Mouse (Mus musculus) CH12.LX (cell line): Measurements from ENCODE around the gene Tunar. TPM values are rescaled to one million over a fixed set of nuclear protein-coding genes. Genes with fewer than 3 reads are reported as not detected.

ENCODE experiments used
- DNase-seq: peaks from one replicate; pipeline ENCODE4 v3.0.0-alpha.2; 2013; ENCODE audit errors: extremely low read depth
- H3K27ac ChIP-seq: 2 replicates; pipeline ENCODE4 v1.5.1; 2012; ENCODE audit warnings: low read depth, mild to moderate bottlenecking, control low read depth, moderate library complexity; ENCODE audit not compliant: insufficient read depth
- H3K27me3 ChIP-seq: replicated peaks from 2 replicates; pipeline ENCODE3; 2012; ENCODE audit warnings: inconsistent platforms
- H3K36me3 ChIP-seq, 2 experiments: replicated peaks in 1 of 2; 2 replicates each; pipeline versions ENCODE3 to v1.6.1; 2012; ENCODE audit warnings: inconsistent platforms in 1 of 2, low read length in 1 of 2, mild to moderate bottlenecking in 1 of 2, mixed read lengths in 1 of 2, moderate library complexity in 1 of 2; ENCODE audit not compliant: control insufficient read depth in 1 of 2, insufficient read depth in 1 of 2
- H3K4me1 ChIP-seq, 2 experiments: 2 replicates each; pipeline ENCODE4 v1.6.1; 2012; ENCODE audit warnings: inconsistent platforms in 1 of 2, moderate library complexity in 1 of 2; ENCODE audit not compliant: insufficient read depth in 2 of 2, control insufficient read depth in 1 of 2
- H3K4me2 ChIP-seq: 2 replicates; pipeline ENCODE4 v1.6.1; 2012; ENCODE audit warnings: low read depth, mild to moderate bottlenecking, control low read depth; ENCODE audit not compliant: poor library complexity, insufficient read depth, severe bottlenecking
- H3K4me3 ChIP-seq, 3 experiments: fragments of 150-350 bp in 1 of 3; sonication (generic) in 1 of 3; replicated peaks in 1 of 3; 2 replicates each; pipeline versions ENCODE3 to v1.5.1; 2011 to 2012; ENCODE audit warnings: low read depth in 2 of 3, low read length in 2 of 3, mild to moderate bottlenecking in 2 of 3, moderate library complexity in 2 of 3, control low read depth in 1 of 3, improper control_type of control experiment in 1 of 3, inconsistent platforms in 1 of 3, mixed read lengths in 1 of 3; ENCODE audit not compliant: poor library complexity in 1 of 3
- H3K79me2 ChIP-seq: replicated peaks from 2 replicates; pipeline ENCODE4 v1.6.1; 2012; ENCODE audit warnings: mild to moderate bottlenecking, moderate library complexity; ENCODE audit not compliant: control insufficient read depth, poor library complexity, insufficient read depth, severe bottlenecking; ENCODE audit errors: extremely low read depth
- H3K9ac ChIP-seq: 2 replicates; pipeline ENCODE4 v1.6.1; 2012; ENCODE audit warnings: low read depth, mild to moderate bottlenecking, control low read depth, moderate library complexity; ENCODE audit not compliant: insufficient read depth
- H3K9me3 ChIP-seq: replicated peaks from 2 replicates; pipeline ENCODE3; 2012; ENCODE audit warnings: low read length, inconsistent platforms, mixed read lengths
- BHLHE40 ChIP-seq: IDR thresholded peaks from 2 replicates; pipeline ENCODE4 v1.6.1; 2011; ENCODE audit warnings: mild to moderate bottlenecking, low read depth, low read length, improper control_type of control experiment
- CHD1 ChIP-seq: IDR thresholded peaks from 2 replicates; pipeline ENCODE4 v1.6.1; 2012; ENCODE audit warnings: low read depth, low read length, improper control_type of control experiment, inconsistent platforms
- CHD2 ChIP-seq: IDR thresholded peaks from 2 replicates; pipeline ENCODE4 v1.6.1; 2011; ENCODE audit warnings: low read length, improper control_type of control experiment
- CTCF ChIP-seq, 2 experiments: IDR thresholded peaks in 1 of 2; conservative IDR thresholded peaks in 1 of 2; 2 replicates each; pipeline ENCODE4 v1.5.1; 2011 to 2012; ENCODE audit warnings: low read depth in 2 of 2, low read length in 2 of 2, improper control_type of control experiment in 1 of 2, inconsistent platforms in 1 of 2, mild to moderate bottlenecking in 1 of 2, moderate library complexity in 1 of 2
- E2F4 ChIP-seq: IDR thresholded peaks from 2 replicates; pipeline ENCODE4 v1.6.1; 2011; ENCODE audit warnings: low read depth, low read length, improper control_type of control experiment; ENCODE audit not compliant: insufficient replicate concordance
- ELF1 ChIP-seq: IDR thresholded peaks from 2 replicates; pipeline ENCODE4 v1.6.1; 2014; ENCODE audit warnings: low read depth, mild to moderate bottlenecking, inconsistent platforms, low read length, improper control_type of control experiment
- EP300 ChIP-seq: IDR thresholded peaks from 2 replicates; pipeline ENCODE4 v1.6.1; 2011; ENCODE audit warnings: low read length, improper control_type of control experiment
- GABPA ChIP-seq: IDR thresholded peaks from 2 replicates; pipeline ENCODE4 v1.6.1; 2012; ENCODE audit warnings: low read depth, low read length, improper control_type of control experiment, inconsistent platforms; ENCODE audit not compliant: insufficient replicate concordance
- HCFC1 ChIP-seq: IDR thresholded peaks from 2 replicates; pipeline ENCODE4 v1.6.1; 2012; ENCODE audit warnings: low read depth, mild to moderate bottlenecking, inconsistent platforms, low read length, improper control_type of control experiment
- IRF4 ChIP-seq: IDR thresholded peaks from 2 replicates; pipeline ENCODE4 v1.6.1; 2014; ENCODE audit warnings: low read depth, mild to moderate bottlenecking, inconsistent platforms, low read length, improper control_type of control experiment
- JUND ChIP-seq: conservative IDR thresholded peaks from 2 replicates; pipeline ENCODE4 v1.6.1; 2011; ENCODE audit warnings: low read depth, low read length, improper control_type of control experiment
- MAX ChIP-seq: IDR thresholded peaks from 2 replicates; pipeline ENCODE4 v1.6.1; 2011; ENCODE audit warnings: low read length, improper control_type of control experiment
- MAZ ChIP-seq: IDR thresholded peaks from 2 replicates; pipeline ENCODE4 v1.6.1; 2012; ENCODE audit warnings: low read depth, mild to moderate bottlenecking, inconsistent platforms, low read length, improper control_type of control experiment, moderate library complexity
- MXI1 ChIP-seq: IDR thresholded peaks from 2 replicates; pipeline ENCODE4 v1.6.1; 2011; ENCODE audit warnings: mild to moderate bottlenecking, low read depth, low read length, improper control_type of control experiment
- MYC ChIP-seq: IDR thresholded peaks from 2 replicates; pipeline ENCODE4 v1.6.1; 2011; ENCODE audit warnings: low read depth, mild to moderate bottlenecking, improper control_type of control experiment, low read length
- POLR2AphosphoS2 ChIP-seq: IDR thresholded peaks from 2 replicates; pipeline ENCODE4 v1.6.1; 2011; ENCODE audit warnings: low read depth, low read length, improper control_type of control experiment
- RAD21 ChIP-seq: IDR thresholded peaks from 2 replicates; pipeline ENCODE4 v1.6.1; 2011; ENCODE audit warnings: low read depth, mild to moderate bottlenecking, low read length, improper control_type of control experiment, moderate library complexity
- SIN3A ChIP-seq: IDR thresholded peaks from 2 replicates; pipeline ENCODE4 v1.6.1; 2012; ENCODE audit warnings: low read length, improper control_type of control experiment, inconsistent platforms
- TCF12 ChIP-seq: IDR thresholded peaks from 2 replicates; pipeline ENCODE4 v1.6.1; 2014; ENCODE audit warnings: low read depth, mild to moderate bottlenecking, inconsistent platforms, low read length, improper control_type of control experiment
- ZC3H11A ChIP-seq: IDR thresholded peaks from 2 replicates; pipeline ENCODE4 v1.6.1; 2012; ENCODE audit warnings: low read depth, mild to moderate bottlenecking, inconsistent platforms, low read length, improper control_type of control experiment
- ZKSCAN1 ChIP-seq: IDR thresholded peaks from 2 replicates; pipeline ENCODE4 v1.6.1; 2012; ENCODE audit warnings: low read depth, inconsistent platforms, low read length, improper control_type of control experiment, borderline replicate concordance
- ZMIZ1 ChIP-seq: IDR thresholded peaks from 2 replicates; pipeline ENCODE4 v1.6.1; 2012; ENCODE audit warnings: low read depth, mild to moderate bottlenecking, inconsistent platforms, low read length, improper control_type of control experiment
- dilution Hi-C: fragments of 300-500 bp; cut with MboI; formaldehyde crosslinking; loops from 2 replicates; pipeline ENCODE4 v1.14.3; 2020; ENCODE audit warnings: low sequenced_read_pairs; ENCODE audit not compliant: extremely low pct_unique_long_range_greater_than_20kb, extremely low pct_ligation_motif_present
- in situ Hi-C: fragments of 300-500 bp; cut with MboI; formaldehyde crosslinking; loops from 3 replicates; pipeline ENCODE4 v1.14.3; 2019; ENCODE audit warnings: low sequenced_read_pairs, low pct_ligation_motif_present, low pct_unique_long_range_greater_than_20kb, mixed read lengths
- polyA plus RNA-seq: library from polyadenylated mRNA; unstranded; fragments of >175 nt; gene quantifications from 2 replicates; pipeline ENCODE4 v1.2.1, GENCODE M21; 2012; ENCODE audit warnings: low read depth; ENCODE audit not compliant: insufficient read length
- total RNA-seq, 2 experiments: library from RNA; depleted of rRNA; stranded (reverse); fragments of 300-350 nt in 1 of 2; fragments of >200 nt in 1 of 2; gene quantifications; 2 replicates each; pipeline ENCODE4 v1.2.3; 2012 to 2014

The Tunar gene
- total and polyA plus RNA-seq, 3 experiments: not detected

GRCm38 (mm10) chr12:105406008-105406407 lies 72.3 kb downstream of the Tunar start:
- in situ Hi-C loops (no loop called here), dilution Hi-C loops (no loop called here)
- Histone ChIP-seq H3K4me1 (0 out of 4 replicates have a peak, but pooled peaks cover 0 to 2% of the 10 kb centered on the region in 2 experiments), H3K4me2 (no peak overlapping the region), H3K4me3 (no peak overlapping the region), H3K79me2 (no peaks in the 10 kb centered on the region), H3K9ac (no peak overlapping the region), H3K9me3 (no peaks in the 10 kb centered on the region), H3K27me3 (peaks cover 6% of the 10 kb centered on the region), H3K36me3 (no peaks in the 10 kb centered on the region), H3K27ac (no peak overlapping the region)
- DNase-seq: no peak
- TF ChIP-seq E2F4 (no peak), CHD1 (no peak), CHD2 (no peak), MXI1 (no peak), CTCF (conservative IDR thresholded peaks at IDR 0.05 in 1 of 2, IDR thresholded peaks at IDR 0.05 in 1 of 2; ENCODE audit: low read depth in 2 of 2, low read length in 2 of 2) (no peak), MAZ (no peak), SIN3A (no peak), MYC (no peak), GABPA (no peak), BHLHE40 (no peak), ZMIZ1 (no peak), HCFC1 (no peak), TCF12 (no peak), RAD21 (no peak), MAX (no peak), IRF4 (no peak), POLR2AphosphoS2 (no peak)
- TF ChIP-seq, all 38 proteins: peak for 0

DNA sequence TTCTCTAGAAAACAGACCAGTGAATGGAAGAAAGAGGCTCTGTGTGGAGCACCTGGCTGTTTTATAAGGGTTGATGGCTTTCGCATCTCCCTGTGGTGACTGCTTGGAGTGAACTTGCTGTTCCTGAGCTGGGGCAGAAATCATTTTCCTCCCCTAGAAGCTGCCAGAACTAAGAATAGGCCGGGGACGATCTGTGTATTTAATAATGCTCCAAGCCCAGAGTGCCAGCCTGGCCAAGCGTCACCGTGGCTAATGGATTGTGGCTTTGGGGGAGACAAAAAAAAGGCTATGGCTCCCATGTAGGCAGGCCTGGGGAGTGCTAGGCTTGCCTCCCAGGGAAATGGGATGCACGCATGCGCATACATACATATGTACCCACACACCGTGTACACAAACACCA lies 80.2 kb downstream of the Tunar start:
- DNase-seq: no peak
- in situ Hi-C loops: no loop called here
- H3K27me3 ChIP-seq: no peaks in the 10 kb centered on the region
- H3K27ac ChIP-seq: no peak overlapping the region
- H3K4me3 ChIP-seq: no peak overlapping the region
- H3K36me3 ChIP-seq: no peaks in the 10 kb centered on the region
- H3K4me2 ChIP-seq: no peak overlapping the region
- no peak for TF ChIP-seq ZC3H11A
- TF ChIP-seq JUND: no peak
- no peak for TF ChIP-seq ZKSCAN1
- no peak for TF ChIP-seq EP300
- TF ChIP-seq ELF1: no peak
- TF ChIP-seq, all 38 proteins: peak for 0
- dilution Hi-C loops: no loop called here
- H3K9ac ChIP-seq: no peak overlapping the region
- H3K4me1 ChIP-seq: no peaks in the 10 kb centered on the region
- no peaks in the 10 kb centered on the region for H3K9me3 ChIP-seq
- H3K79me2 ChIP-seq: no peaks in the 10 kb centered on the region
